Mouse (Mus musculus) liver, embryonic 15.5 days (tissue): Measurements from ENCODE around the gene Olfr455. TPM values are rescaled to one million over a fixed set of nuclear protein-coding genes. Genes with fewer than 3 reads are reported as not detected.
A peak's percentile ranks its signal among the peaks of the same experiment; 100 is the strongest.

ENCODE experiments used
- ATAC-seq: fragments of 200-750 bp; cut with Nextera tagmentation; 2 replicates; pipeline ENCODE4 v1.8.0; 2017; ENCODE audit warnings: moderate number of reproducible peaks, mild to moderate bottlenecking, moderate library complexity; ENCODE audit not compliant: insufficient read depth
- H3K27ac ChIP-seq: fragments of 300-500 bp; sonication (generic); replicated peaks from 2 replicates; pipeline ENCODE4 v1.5.1; 2015; ENCODE audit warnings: mild to moderate bottlenecking, inconsistent platforms
- H3K27me3 ChIP-seq: fragments of 300-500 bp; sonication (generic); 2 replicates; pipeline ENCODE4 v1.6.1; 2015; ENCODE audit warnings: mild to moderate bottlenecking, inconsistent platforms
- H3K36me3 ChIP-seq: fragments of 300-500 bp; sonication (generic); replicated peaks from 2 replicates; pipeline ENCODE4 v1.6.1; 2015; ENCODE audit warnings: moderate library complexity, mild to moderate bottlenecking, inconsistent platforms
- H3K4me1 ChIP-seq: fragments of 300-500 bp; sonication (generic); replicated peaks from 2 replicates; pipeline ENCODE4 v1.6.1; 2015; ENCODE audit warnings: inconsistent platforms
- H3K4me2 ChIP-seq: fragments of 300-500 bp; sonication (generic); 2 replicates; pipeline ENCODE4 v1.6.1; 2015; ENCODE audit warnings: moderate library complexity, mild to moderate bottlenecking, inconsistent platforms
- H3K4me3 ChIP-seq: fragments of 300-500 bp; sonication (generic); replicated peaks from 2 replicates; pipeline ENCODE4 v1.5.1; 2015; ENCODE audit warnings: mild to moderate bottlenecking, inconsistent platforms
- H3K9ac ChIP-seq: fragments of 300-500 bp; sonication (generic); 2 replicates; pipeline ENCODE4 v1.6.1; 2015; ENCODE audit warnings: moderate library complexity, mild to moderate bottlenecking, inconsistent platforms
- H3K9me3 ChIP-seq: fragments of 300-500 bp; sonication (generic); replicated peaks from 2 replicates; pipeline ENCODE4 v1.6.1; 2016; ENCODE audit warnings: inconsistent platforms
- WGBS: fragments of 180-500 bp; shearing (Covaris S2); methylation state at CpG from one replicate; pipeline ENCODE4 v1.1.7; 2015; ENCODE audit warnings: mixed read lengths; ENCODE audit not compliant: insufficient replicate concordance; 5-methylcytosine and 5-hydroxymethylcytosine counted together
- polyA plus RNA-seq: library from polyadenylated mRNA; unstranded; fragments of >200 nt; fragmentation: Nextera tagmentation; extraction: Ambion mirVana; gene quantifications from 2 replicates; pipeline ENCODE4 v1.2.1, GENCODE M21; 2015

Gene Olfr455
- polyA plus RNA-seq = not detected in 2 replicates

- no peaks in the 10 kb centered on the region for H3K4me1 ChIP-seq
- no peak within 1 kb of the TSS for H3K4me3 ChIP-seq
- no peaks in the 10 kb centered on the region for H3K36me3 ChIP-seq
- 64% methylated on average over 4 of the region's 4 CpGs for WGBS
- no peaks in the 10 kb centered on the region for H3K27me3 ChIP-seq
- H3K27ac ChIP-seq = no peak within 1 kb of the TSS
- H3K9me3 ChIP-seq = no peaks in the 10 kb centered on the region
- H3K9ac ChIP-seq = no peak within 1 kb of the TSS
- H3K4me2 ChIP-seq = no peak within 1 kb of the TSS
- ATAC-seq = no peak
These were observed at the start of gene Olfr455 for GRCm38 (mm10) chr6:42547461-42547860. Gene Olfr455, minus strand, starts transcription at chr6:42547587.

- Histone ChIP-seq H3K36me3 (no peaks in the 10 kb centered on the region), H3K4me3 (no peak overlapping the region), H3K27ac (no peak overlapping the region), H3K9me3 (no peaks in the 10 kb centered on the region), H3K4me1 (no peaks in the 10 kb centered on the region), H3K27me3 (no peaks in the 10 kb centered on the region), H3K9ac (no peak overlapping the region), H3K4me2 (no peak overlapping the region)
- no peak for ATAC-seq
- 59% methylated on average over 17 of the region's 17 CpGs for WGBS
These were observed 45.9 kb upstream of the Olfr455 start for GRCm38 (mm10) chr6:42593138-42593882.

- Histone ChIP-seq H3K9ac (no peak overlapping the region), H3K27me3 (no peaks in the 10 kb centered on the region), H3K4me2 (no peak overlapping the region), H3K4me1 (no peaks in the 10 kb centered on the region), H3K27ac (no peak overlapping the region), H3K4me3 (no peak overlapping the region), H3K36me3 (no peaks in the 10 kb centered on the region), H3K9me3 (no peaks in the 10 kb centered on the region)
- 64% methylated on average over 5 of the region's 5 CpGs for WGBS
- no peak for ATAC-seq
These were observed 39.2 kb upstream of the Olfr455 start for GRCm38 (mm10) chr6:42586569-42586968.

GRCm38 (mm10) chr6:42583488-42583872 is 36.1 kb upstream of the Olfr455 start:
- H3K4me1 ChIP-seq = no peaks in the 10 kb centered on the region
- H3K4me3 ChIP-seq = no peak overlapping the region
- no peak for ATAC-seq
- no peaks in the 10 kb centered on the region for H3K9me3 ChIP-seq
- WGBS = 1% methylated on average over 7 of the region's 7 CpGs
- no peak overlapping the region for H3K9ac ChIP-seq
- H3K27ac ChIP-seq = no peak overlapping the region
- no peaks in the 10 kb centered on the region for H3K36me3 ChIP-seq
- no peaks in the 10 kb centered on the region for H3K27me3 ChIP-seq
- no peak overlapping the region for H3K4me2 ChIP-seq

- no peak for ATAC-seq
- WGBS = 41% methylated on average over 9 of the region's 9 CpGs
- H3K4me2 ChIP-seq = no peak overlapping the region
These were observed 35.5 kb upstream of the Olfr455 start for GRCm38 (mm10) chr6:42582741-42583487.

GRCm38 (mm10) chr6:42578678-42579077 is 31.3 kb upstream of the Olfr455 start:
- Histone ChIP-seq H3K36me3 (no peaks in the 10 kb centered on the region), H3K4me2 (no peak overlapping the region), H3K27me3 (no peaks in the 10 kb centered on the region), H3K9me3 (no peaks in the 10 kb centered on the region), H3K4me3 (no peak overlapping the region), H3K27ac (no peak overlapping the region), H3K4me1 (no peaks in the 10 kb centered on the region), H3K9ac (no peak overlapping the region)
- no peak for ATAC-seq
- WGBS = 51% methylated on average over 4 of the region's 4 CpGs

More at GRCm38 (mm10) chr6:42582741-42583487, 35.5 kb upstream of the Olfr455 start:
- no peaks in the 10 kb centered on the region for H3K27me3 ChIP-seq
- no peaks in the 10 kb centered on the region for H3K4me1 ChIP-seq
- H3K36me3 ChIP-seq = no peaks in the 10 kb centered on the region
- no peak overlapping the region for H3K27ac ChIP-seq
- H3K9me3 ChIP-seq = no peaks in the 10 kb centered on the region
- no peak overlapping the region for H3K4me3 ChIP-seq
- H3K9ac ChIP-seq = no peak overlapping the region

- Histone ChIP-seq H3K4me2 (no peak overlapping the region), H3K4me3 (no peak overlapping the region), H3K9ac (no peak overlapping the region), H3K4me1 (no peaks in the 10 kb centered on the region), H3K9me3 (no peaks in the 10 kb centered on the region), H3K36me3 (no peaks in the 10 kb centered on the region), H3K27ac (no peak overlapping the region), H3K27me3 (no peaks in the 10 kb centered on the region)
- 53% methylated on average over 2 of the region's 2 CpGs for WGBS
- ATAC-seq = 0 out of 2 replicates have a peak, but pooled peaks have one; percentile 49
These were observed 30.0 kb upstream of the Olfr455 start for GRCm38 (mm10) chr6:42577433-42577832.

- Histone ChIP-seq H3K9ac (no peak overlapping the region), H3K27me3 (no peaks in the 10 kb centered on the region), H3K4me3 (no peak overlapping the region), H3K36me3 (no peaks in the 10 kb centered on the region), H3K4me2 (no peak overlapping the region), H3K27ac (no peak overlapping the region), H3K4me1 (no peaks in the 10 kb centered on the region), H3K9me3 (no peaks in the 10 kb centered on the region)
- WGBS = 40% methylated on average over 2 of the region's 2 CpGs
- no peak for ATAC-seq
These were observed 20.8 kb upstream of the Olfr455 start for GRCm38 (mm10) chr6:42568205-42568604.

GRCm38 (mm10) chr6:42566076-42566598 is 18.8 kb upstream of the Olfr455 start:
- H3K27me3 ChIP-seq = no peaks in the 10 kb centered on the region
- H3K4me1 ChIP-seq = no peaks in the 10 kb centered on the region
- H3K4me2 ChIP-seq = no peak overlapping the region
- H3K9me3 ChIP-seq = no peaks in the 10 kb centered on the region
- no peak overlapping the region for H3K9ac ChIP-seq
- no peak for ATAC-seq
- 54% methylated on average over 2 of the region's 2 CpGs for WGBS
- no peak overlapping the region for H3K27ac ChIP-seq
- H3K4me3 ChIP-seq = no peak overlapping the region
- H3K36me3 ChIP-seq = no peaks in the 10 kb centered on the region

GRCm38 (mm10) chr6:42562280-42562679 is 14.9 kb upstream of the Olfr455 start:
- no peaks in the 10 kb centered on the region for H3K4me1 ChIP-seq
- no peak overlapping the region for H3K27ac ChIP-seq
- no peak overlapping the region for H3K9ac ChIP-seq
- no peaks in the 10 kb centered on the region for H3K36me3 ChIP-seq
- no peaks in the 10 kb centered on the region for H3K9me3 ChIP-seq
- no peak overlapping the region for H3K4me3 ChIP-seq
- no peak overlapping the region for H3K4me2 ChIP-seq
- H3K27me3 ChIP-seq = no peaks in the 10 kb centered on the region
- ATAC-seq = no peak
- WGBS = 37% methylated on average over 2 of the region's 2 CpGs

- no peaks in the 10 kb centered on the region for H3K4me1 ChIP-seq
- H3K27ac ChIP-seq = no peak overlapping the region
- no peaks in the 10 kb centered on the region for H3K36me3 ChIP-seq
- no peaks in the 10 kb centered on the region for H3K27me3 ChIP-seq
- ATAC-seq = no peak
- 55% methylated on average over 5 of the region's 5 CpGs for WGBS
- no peak overlapping the region for H3K9ac ChIP-seq
- no peaks in the 10 kb centered on the region for H3K9me3 ChIP-seq
- H3K4me2 ChIP-seq = no peak overlapping the region
- H3K4me3 ChIP-seq = no peak overlapping the region
These were observed 13.5 kb upstream of the Olfr455 start for GRCm38 (mm10) chr6:42560885-42561284.
